Mouse (Mus musculus): Measurements from ENCODE around the gene Wscd1. TPM values are rescaled to one million over a fixed set of nuclear protein-coding genes. Genes with fewer than 3 reads are reported as not detected.

The Wscd1 gene
- polyA plus RNA-seq, 1 experiment, result 45.4 TPM

- H3K4me3 ChIP-seq (replicated peaks; ENCODE audit: extremely low read depth, low read depth, low read length), result peak overlapping the region; percentile 38
- WGBS, result 29% methylated on average over 12 of the region's 12 CpGs
- no peak for DNase-seq
- peaks cover 6% of the 10 kb centered on the region for H3K4me1 ChIP-seq (ENCODE audit: control insufficient read depth, insufficient read depth, low read length)
- no peak for TF ChIP-seq CTCF (IDR thresholded peaks at IDR 0.05; ENCODE audit: insufficient read depth, low read length)
- no peak for TF ChIP-seq POLR2A (IDR thresholded peaks at IDR 0.05; ENCODE audit: borderline replicate concordance, extremely low read depth, low read depth, low read length)
Observed at GRCm38 (mm10) chr11:71751689-71752088, 2.0 kb downstream of the Wscd1 start.

DNA sequence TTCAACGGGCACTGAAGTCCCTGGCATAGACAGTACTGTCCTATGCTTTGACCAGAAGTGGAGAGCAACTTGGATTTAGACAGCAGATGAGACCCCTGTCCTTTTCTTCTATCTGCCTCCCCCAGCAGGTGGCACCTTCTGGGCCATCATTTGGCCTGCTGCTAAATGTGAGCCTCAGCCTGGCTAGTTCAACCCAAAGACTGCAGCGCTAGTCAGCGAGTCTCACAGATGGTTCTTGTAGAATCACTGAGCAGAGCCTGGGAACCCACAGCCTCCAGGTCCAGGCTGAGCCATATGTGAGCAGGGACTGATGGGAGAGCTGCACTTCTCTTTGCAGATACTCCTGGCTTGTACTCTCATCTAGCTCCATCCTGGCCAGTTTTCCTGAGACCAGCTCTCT lies 2.9 kb downstream of the Wscd1 start:
- Histone ChIP-seq H3K4me3 (replicated peaks; ENCODE audit: extremely low read depth, low read depth, low read length) (no peak overlapping the region), H3K4me1 (ENCODE audit: control insufficient read depth, insufficient read depth, low read length) (peaks cover 6% of the 10 kb centered on the region)
- DNase-seq, result no peak
- TF ChIP-seq CTCF (IDR thresholded peaks at IDR 0.05; ENCODE audit: insufficient read depth, low read length), result no peak
- no peak for TF ChIP-seq POLR2A (IDR thresholded peaks at IDR 0.05; ENCODE audit: borderline replicate concordance, extremely low read depth, low read depth, low read length)
- WGBS, result 70% methylated on average over 3 of the region's 3 CpGs

DNA sequence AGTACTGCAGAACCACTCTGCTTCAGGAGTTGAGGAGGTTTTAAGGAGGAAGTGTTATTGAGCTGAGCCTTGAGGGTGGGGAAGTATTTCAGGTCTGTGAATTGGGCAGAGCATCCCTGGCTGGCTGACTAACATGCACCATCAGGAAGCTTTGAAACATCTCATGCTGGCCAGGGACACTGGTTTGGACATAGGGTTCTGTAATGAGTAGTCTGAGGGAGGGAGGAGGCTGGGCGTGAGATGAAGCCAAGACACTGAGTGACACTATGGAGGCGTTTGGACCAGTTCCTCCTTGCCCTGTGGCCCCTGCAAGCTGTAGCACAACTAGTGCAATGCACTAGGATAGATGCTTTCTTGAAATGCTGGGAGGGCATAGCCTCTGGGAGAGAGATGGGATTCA lies 5.4 kb downstream of the Wscd1 start:
- 42% methylated on average over 2 of the region's 2 CpGs for WGBS
- no peak for DNase-seq
- Histone ChIP-seq H3K4me3 (replicated peaks; ENCODE audit: extremely low read depth, low read depth, low read length) (no peak overlapping the region), H3K4me1 (ENCODE audit: control insufficient read depth, insufficient read depth, low read length) (peaks cover 3% of the 10 kb centered on the region; the same call in 1 of the 2 replicates)
- TF ChIP-seq POLR2A (IDR thresholded peaks at IDR 0.05; ENCODE audit: borderline replicate concordance, extremely low read depth, low read depth, low read length), result no peak
- TF ChIP-seq CTCF (IDR thresholded peaks at IDR 0.05; ENCODE audit: insufficient read depth, low read length), result no peak

DNA sequence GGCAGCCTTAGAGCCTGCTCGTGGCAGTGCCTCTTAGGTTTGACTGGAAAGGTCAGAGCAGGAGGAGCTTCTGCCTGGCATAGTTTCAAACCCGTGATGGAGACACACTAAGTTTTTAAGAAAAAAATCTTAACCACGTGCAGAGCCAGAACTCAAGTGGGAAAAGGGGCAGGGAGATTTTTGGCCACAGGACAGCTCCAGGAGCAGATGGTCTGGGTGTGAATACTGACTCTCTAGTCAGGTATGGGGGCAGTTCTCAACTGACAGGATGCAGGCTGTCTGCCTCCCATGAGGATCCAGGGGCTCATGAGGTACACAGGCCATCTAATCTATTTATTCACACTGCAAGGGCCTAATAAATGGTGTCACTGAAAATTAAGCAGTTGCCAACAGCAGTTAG lies 6.6 kb downstream of the Wscd1 start:
- DNase-seq, result no peak
- no peak for TF ChIP-seq CTCF (IDR thresholded peaks at IDR 0.05; ENCODE audit: insufficient read depth, low read length)
- TF ChIP-seq POLR2A (IDR thresholded peaks at IDR 0.05; ENCODE audit: borderline replicate concordance, extremely low read depth, low read depth, low read length), result no peak
- Histone ChIP-seq H3K4me3 (replicated peaks; ENCODE audit: extremely low read depth, low read depth, low read length) (no peak overlapping the region), H3K4me1 (ENCODE audit: control insufficient read depth, insufficient read depth, low read length) (peaks cover 5% of the 10 kb centered on the region)
- 25% methylated on average over 3 of the region's 3 CpGs for WGBS

DNA sequence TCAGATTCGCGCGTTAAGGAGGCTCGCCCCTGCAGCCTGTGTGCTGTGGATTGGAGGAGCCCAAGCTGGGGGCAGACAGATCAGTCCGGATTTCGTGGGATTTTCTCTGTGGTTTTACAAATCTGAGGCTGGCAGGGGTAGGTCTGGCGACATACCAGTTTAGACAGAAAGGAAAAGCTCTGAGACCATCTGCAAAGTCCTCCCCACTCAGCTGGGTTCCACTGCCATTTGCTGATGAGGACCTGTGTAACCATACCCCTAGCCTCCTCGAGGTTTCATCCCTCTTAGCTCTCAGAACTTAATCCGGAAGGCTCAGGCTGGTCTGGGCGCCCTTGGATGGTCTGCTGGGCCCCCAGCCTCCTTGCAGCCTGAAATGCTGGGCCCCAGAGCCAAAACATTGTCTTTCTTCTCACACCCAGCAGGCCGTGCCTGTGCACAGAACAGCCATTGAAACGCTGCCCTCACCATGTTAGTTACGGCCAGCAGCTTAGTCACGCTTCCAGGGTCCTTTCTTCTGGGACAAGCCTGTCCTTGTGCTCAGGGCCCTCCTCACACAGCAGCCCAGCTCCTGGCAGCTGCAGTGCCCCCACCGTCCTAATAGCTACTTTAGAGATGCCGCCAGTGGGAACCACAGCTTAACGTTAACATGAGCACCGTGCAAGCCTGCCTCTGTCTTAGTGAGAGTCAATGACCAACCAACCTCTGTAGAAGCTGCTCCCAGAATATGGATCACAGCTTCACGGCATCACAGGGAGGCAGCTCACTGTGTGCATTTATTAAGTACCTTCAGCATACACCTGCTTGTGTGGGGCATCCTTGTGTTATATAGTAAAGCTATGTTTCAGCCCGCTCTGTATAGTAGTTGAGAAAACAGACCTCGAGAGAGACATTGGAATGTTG lies 8.7 kb downstream of the Wscd1 start:
- Histone ChIP-seq H3K4me1 (ENCODE audit: control insufficient read depth, insufficient read depth, low read length) (peaks cover 5% of the 10 kb centered on the region), H3K4me3 (replicated peaks; ENCODE audit: extremely low read depth, low read depth, low read length) (no peak overlapping the region)
- WGBS, result 59% methylated on average over 21 of the region's 21 CpGs
- no peak for DNase-seq
- no peak for TF ChIP-seq POLR2A (IDR thresholded peaks at IDR 0.05; ENCODE audit: borderline replicate concordance, extremely low read depth, low read depth, low read length)
- no peak for TF ChIP-seq CTCF (IDR thresholded peaks at IDR 0.05; ENCODE audit: insufficient read depth, low read length)

GRCm38 (mm10) chr11:71760991-71761390 lies 11.3 kb downstream of the Wscd1 start:
- 56% methylated on average over 9 of the region's 9 CpGs for WGBS
- no peak overlapping the region for H3K4me3 ChIP-seq (replicated peaks; ENCODE audit: extremely low read depth, low read depth, low read length)
- peaks cover 7% of the 10 kb centered on the region for H3K4me1 ChIP-seq (ENCODE audit: control insufficient read depth, insufficient read depth, low read length)
- no peak for TF ChIP-seq POLR2A (IDR thresholded peaks at IDR 0.05; ENCODE audit: borderline replicate concordance, extremely low read depth, low read depth, low read length)
- no peak for TF ChIP-seq CTCF (IDR thresholded peaks at IDR 0.05; ENCODE audit: insufficient read depth, low read length)
- no peak for DNase-seq

DNA sequence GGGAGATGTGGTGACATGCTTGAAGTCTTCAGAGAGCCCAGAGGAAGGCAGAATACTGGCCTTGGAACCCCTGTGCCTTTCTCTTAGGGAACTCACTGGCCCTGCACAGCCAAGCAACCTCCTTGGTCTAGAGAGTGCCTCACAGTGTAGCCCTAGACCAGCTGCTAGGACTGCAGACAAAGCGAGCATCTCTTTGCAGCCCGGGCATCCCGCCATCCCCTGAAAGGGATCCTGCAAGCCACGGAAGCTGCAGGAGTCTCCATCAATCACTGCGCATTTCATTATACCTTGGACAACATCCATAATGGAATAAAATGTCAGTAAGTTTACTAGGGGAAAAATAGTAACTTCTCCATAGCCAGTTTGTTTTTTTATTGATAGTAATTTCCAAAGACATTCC lies 13.4 kb downstream of the Wscd1 start:
- Histone ChIP-seq H3K4me3 (replicated peaks; ENCODE audit: extremely low read depth, low read depth, low read length) (no peak overlapping the region), H3K4me1 (ENCODE audit: control insufficient read depth, insufficient read depth, low read length) (peaks cover 7% of the 10 kb centered on the region)
- TF ChIP-seq POLR2A (IDR thresholded peaks at IDR 0.05; ENCODE audit: borderline replicate concordance, extremely low read depth, low read depth, low read length) (no peak), CTCF (IDR thresholded peaks at IDR 0.05; ENCODE audit: insufficient read depth, low read length) (no peak)
- DNase-seq, result no peak
- WGBS, result 56% methylated on average over 5 of the region's 5 CpGs

DNA sequence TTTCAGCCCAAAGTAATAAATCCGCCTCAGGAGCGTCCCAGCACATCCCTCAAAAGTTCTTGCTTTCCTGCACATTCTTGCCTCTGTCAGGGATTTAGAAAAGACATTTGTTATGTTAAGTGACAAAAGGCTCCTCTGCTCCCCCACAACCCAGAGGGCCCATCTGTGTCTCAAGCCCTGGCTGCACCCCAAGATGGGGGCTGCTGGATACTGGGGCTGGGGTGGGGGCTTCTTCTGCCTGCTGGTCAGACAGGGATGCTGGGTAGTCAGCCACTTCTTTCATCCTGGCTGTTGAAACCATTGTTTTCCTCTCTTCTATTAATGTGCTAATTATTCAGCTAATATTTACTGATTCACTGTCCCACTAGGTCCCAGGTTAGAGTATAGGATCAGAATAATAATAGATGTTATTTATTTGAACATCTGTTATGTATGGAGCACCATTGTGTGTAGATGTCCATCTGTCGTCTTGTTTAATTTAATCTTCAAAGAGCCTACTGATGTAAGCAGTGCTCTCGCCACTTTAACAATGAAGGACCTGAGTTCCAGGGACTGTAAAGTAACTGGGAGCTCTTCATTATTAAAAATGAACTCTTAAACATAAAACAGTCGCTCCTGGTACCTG lies 14.0 kb downstream of the Wscd1 start:
- Histone ChIP-seq H3K4me1 (ENCODE audit: control insufficient read depth, insufficient read depth, low read length) (peaks cover 7% of the 10 kb centered on the region), H3K4me3 (replicated peaks; ENCODE audit: extremely low read depth, low read depth, low read length) (no peak overlapping the region)
- no peak for TF ChIP-seq CTCF (IDR thresholded peaks at IDR 0.05; ENCODE audit: insufficient read depth, low read length)
- no peak for TF ChIP-seq POLR2A (IDR thresholded peaks at IDR 0.05; ENCODE audit: borderline replicate concordance, extremely low read depth, low read depth, low read length)
- no peak for DNase-seq
- WGBS, result 45% methylated on average over 5 of the region's 5 CpGs

- TF ChIP-seq CTCF (IDR thresholded peaks at IDR 0.05; ENCODE audit: insufficient read depth, low read length) (no peak), POLR2A (IDR thresholded peaks at IDR 0.05; ENCODE audit: borderline replicate concordance, extremely low read depth, low read depth, low read length) (no peak)
- WGBS, result 27% methylated on average over 2 of the region's 2 CpGs
- DNase-seq, result no peak
- H3K4me1 ChIP-seq (ENCODE audit: control insufficient read depth, insufficient read depth, low read length), result peaks cover 7% of the 10 kb centered on the region
- H3K4me3 ChIP-seq (replicated peaks; ENCODE audit: extremely low read depth, low read depth, low read length), result no peak overlapping the region
Observed at GRCm38 (mm10) chr11:71764743-71765142, 15.0 kb downstream of the Wscd1 start.
